Mouse (Mus musculus): ENCODE results near the gene Inpp4b.
"Not testable (repeated sequence)": the region's sequence is repeated elsewhere in the genome, so short reads cannot be mapped to it uniquely, and the experiment has no call there.

Gene Inpp4b

DNA sequence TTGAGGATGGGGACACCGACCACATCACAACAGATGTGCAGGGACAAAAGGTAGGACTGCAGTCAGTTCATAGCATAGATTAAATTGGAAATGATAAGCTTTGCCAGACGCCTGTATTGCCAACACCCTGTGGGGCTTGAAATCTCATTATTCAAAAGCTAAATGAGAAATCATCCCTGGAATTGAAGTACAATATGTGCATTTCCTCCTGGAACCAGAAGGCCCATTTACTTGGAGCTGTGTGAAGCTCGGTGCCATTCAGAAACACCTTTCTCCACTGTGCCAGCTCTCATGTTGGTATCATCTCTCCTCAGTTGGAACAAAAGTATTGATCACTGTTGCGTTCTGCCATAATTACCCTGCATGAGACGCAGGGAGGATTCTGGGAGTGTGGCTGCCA is 541.8 kb downstream of the Inpp4b start:
- no peak for DNase-seq (ENCODE audit: low read depth in 2 of 2, low spot score in 2 of 2)

DNA sequence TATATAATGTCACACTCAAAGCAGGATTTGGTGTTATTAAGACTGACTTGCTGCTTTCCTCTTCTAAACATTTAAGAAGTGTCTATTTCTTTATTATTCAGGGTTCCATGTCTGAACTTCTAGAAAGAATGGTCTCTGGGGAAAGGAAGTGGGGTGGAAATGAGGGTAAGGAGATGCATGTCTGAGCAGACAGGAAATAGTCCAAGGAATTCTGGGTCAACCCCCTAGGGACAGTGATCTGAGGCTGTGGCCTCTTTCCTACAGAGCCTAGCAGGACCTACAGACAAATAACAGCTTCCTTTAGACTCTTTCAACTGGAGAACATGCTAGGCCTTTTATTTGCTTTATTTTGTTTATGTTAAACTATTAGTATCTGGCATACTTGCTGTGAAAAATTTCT is 546.5 kb downstream of the Inpp4b start:
- DNase-seq (ENCODE audit: low read depth in 2 of 2, low spot score in 2 of 2), result no peak

DNA sequence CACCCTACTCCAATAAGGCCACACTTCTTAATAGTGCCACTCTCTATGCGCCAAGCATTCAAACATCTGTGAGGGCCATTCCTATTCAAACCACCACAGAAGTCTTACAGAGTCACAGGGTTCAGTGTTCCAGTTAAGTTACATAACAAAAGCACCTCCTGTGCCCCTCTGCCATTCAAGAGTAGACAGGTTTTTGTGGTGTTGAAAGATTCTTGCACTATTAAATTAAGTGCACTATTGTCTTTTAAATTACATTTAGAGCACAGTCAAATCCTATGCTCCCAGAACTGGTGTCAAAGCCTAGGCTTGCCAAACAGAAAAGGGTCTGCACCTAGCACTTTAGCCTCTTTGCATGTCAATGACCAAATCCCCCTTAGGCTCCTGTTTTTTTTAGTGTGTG is 550.9 kb downstream of the Inpp4b start:
- DNase-seq (ENCODE audit: low read depth in 2 of 2, low spot score in 2 of 2), result no peak

DNA sequence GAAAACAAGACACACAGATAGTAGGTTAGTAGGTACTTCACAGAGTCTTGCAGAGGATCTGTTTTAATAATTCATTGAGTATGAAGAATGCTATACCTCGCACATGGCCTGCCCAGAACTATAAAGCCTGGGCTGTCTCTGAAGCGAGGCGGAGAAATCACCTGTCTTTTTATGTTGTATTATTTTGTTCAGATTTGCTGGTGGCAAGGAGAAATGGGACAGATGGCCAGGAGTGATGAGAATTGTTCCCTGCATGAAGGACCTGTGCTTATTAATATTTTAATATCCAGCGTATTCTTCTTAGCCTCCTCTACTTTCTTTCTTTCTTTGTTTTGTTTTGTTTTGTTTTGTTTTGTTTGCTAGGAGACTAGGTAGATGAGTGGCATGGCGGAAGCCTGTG is 604.5 kb downstream of the Inpp4b start:
- no peak for DNase-seq (ENCODE audit: low read depth in 2 of 2, low spot score in 2 of 2)

DNA sequence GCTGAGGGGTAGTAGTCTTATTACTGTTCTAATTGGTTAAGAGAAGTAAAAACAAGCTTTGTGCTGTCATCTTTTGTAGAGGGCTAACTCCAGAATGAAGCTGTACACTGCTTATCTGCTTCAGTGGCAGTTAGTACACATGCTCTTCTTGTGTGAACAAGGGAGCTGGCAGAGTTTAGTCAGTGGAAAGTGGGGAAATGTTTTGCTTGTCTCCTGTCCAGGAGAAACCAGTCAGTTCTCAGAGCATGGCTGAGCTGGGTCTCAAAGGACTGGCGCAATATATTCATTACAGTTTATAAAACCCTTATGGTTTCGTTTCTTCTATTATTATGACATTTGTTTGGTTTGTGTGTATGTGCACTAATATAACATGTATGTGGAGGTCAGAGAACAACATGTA is 610.7 kb downstream of the Inpp4b start:
- DNase-seq (ENCODE audit: low read depth in 2 of 2, low spot score in 2 of 2), result no peak

DNA sequence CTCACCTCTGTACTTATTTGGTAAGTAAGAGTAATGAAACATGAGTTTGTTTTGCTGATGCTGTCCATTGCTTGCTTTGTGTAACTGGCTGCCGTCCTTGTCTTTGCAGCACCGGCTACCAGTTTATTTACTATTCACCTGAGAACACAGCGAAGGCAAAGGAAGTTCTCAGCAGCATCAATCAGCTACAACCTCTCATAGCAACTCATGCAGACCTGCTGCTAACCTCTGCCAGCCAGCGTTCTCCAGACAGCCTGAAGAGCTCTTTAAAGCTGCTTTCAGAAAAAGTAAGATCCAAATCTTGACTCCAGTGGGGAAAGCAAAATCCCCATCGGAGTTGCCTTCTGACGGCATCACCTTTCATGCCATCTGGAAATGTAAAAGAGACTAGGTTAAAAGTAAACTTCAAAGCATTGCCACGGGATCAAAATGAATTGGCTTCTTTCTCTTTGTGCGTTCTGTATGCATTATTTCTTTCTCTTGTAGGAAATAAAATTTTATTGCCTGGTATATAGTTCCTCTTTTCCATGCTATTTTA is 642.8 kb downstream of the Inpp4b start:
- no peak for DNase-seq (ENCODE audit: low read depth in 2 of 2, low spot score in 2 of 2)

DNA sequence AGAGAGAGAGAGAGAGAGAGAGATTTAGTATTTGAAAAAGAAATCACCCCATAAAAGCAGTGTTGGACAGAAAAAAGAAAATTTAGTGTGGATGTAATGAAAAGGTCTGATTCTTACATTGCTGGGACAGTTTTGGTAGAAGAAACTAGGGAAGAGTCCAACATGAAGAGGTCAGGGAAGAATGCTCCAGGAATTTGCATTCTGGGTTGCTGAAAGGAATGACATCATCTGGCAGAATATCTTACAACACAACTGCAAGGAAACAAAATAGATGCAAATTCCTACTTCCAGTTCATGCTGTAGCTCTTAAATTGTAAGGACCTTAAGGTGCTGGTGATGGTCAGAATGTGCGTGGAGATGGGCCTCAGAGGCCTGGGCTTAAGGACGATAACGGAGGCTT is 650.6 kb downstream of the Inpp4b start:
- DNase-seq (ENCODE audit: low read depth in 2 of 2, low spot score in 2 of 2), result no peak

DNA sequence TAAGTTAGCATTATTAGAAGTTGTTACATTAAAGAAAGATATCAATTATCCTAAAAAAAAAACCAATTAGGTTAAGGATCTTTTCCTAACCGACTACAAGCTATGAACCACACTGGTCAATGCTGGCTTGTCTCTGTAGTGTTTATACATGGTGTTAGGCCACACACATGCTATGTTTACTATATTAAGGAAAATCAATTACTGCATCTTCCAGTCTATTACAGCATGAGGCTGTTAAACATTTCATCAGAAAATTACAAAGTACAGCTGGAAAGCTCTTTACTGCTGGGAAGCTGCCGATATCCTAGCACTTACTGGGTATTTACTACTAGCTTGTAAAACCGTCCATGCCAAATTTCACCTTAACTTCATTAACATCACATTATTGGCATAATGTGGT is 653.9 kb downstream of the Inpp4b start:
- no peak for DNase-seq (ENCODE audit: low read depth in 2 of 2, low spot score in 2 of 2)

DNA sequence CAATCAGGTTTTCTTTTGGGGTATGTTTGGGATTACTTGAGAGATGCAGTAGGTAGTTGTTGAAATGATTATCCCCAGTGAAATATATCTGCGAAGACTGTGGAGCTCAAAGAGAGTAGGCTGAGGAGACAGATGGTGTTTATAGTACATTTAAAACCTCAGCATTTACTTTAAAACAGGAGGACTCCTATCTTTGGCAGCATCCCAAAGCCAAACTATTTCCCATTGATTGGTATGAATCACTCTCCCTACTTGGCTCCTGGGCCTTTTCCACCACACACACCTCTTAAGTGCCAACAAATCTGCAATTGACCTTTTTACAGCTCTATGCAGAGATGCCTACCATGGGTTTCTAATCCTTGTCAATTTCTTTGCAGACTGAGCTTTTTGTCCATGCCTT is 654.5 kb downstream of the Inpp4b start:
- DNase-seq (ENCODE audit: low read depth in 2 of 2, low spot score in 2 of 2), result no peak

DNA sequence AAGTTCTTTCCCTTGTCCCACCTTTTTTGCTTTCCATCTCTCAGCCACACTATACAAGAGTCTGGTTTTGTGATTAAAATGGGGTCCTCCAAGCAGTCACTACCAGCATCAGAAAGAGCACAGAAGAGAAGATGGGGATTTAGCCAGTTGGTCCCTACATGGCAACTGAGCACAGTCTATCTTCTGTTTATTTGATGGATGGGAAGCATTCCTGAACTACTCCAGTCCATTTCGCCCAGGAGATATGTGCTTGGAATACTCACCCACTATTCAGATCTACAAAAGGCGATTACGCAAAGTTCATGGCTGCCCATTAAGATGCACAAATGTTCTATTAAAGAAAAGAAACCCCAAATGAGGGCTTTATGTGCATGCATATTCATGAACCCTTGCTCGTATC is 661.8 kb downstream of the Inpp4b start:
- no peak for DNase-seq (ENCODE audit: low read depth in 2 of 2, low spot score in 2 of 2)

DNA sequence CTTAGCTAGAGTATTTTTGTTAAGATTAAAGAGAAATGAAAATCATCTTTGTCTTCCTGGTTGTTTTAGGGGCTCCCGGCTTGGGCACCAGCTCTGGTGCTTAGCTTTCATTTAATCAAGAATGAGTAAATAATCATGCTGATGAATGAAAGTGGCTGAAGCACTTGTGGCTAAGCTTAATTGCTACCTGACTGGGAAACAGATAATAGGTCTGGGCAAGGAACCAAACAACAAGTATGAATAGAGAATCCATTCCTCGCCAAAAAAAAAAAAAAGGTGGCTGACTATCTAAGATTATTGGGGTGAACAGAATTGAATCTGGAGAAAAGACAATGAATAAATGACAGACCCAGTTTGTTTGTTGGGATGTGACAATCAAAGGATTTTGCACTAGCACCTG is 663.1 kb downstream of the Inpp4b start:
- DNase-seq (ENCODE audit: low read depth in 2 of 2, low spot score in 2 of 2), result no peak

DNA sequence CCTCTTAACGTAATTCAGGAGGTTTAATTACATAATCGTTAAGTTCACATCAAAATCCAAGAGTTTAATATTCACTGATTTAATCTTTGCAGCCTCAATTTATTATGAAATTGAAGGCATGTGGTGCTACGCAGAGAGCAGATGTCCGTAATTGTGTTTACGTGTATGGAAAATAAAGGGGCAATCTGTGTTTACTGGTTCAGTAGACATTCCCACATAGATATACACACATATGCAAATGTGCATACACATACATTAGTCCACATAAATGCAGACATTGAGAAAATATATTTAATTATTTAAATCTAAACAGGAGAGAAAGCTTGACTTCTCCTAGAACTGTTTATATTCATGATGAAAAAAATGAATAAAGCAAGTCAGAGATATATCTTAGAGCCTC is 675.4 kb downstream of the Inpp4b start:
- no peak for DNase-seq (ENCODE audit: low read depth in 2 of 2, low spot score in 2 of 2)

DNA sequence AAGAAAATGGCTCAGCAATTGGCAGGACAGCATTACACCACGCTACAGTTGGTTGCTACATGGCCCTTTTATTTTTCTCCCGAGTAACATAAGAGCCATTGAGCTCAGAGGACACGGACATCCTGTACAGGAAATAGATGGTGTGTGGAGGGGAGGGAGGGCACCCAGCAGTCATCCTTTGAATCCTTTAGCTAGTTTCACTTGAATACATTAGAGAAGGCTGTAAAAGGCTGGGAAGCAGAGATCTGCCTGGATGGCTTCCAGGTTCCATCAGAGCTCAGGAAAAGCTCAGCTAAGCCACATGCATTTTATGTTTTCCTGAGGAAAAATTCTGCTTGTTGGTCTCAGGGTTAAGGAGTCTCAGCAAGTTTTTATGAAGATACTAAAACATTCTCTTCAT is 685.0 kb downstream of the Inpp4b start:
- no peak for DNase-seq (ENCODE audit: low read depth in 2 of 2, low spot score in 2 of 2)

DNA sequence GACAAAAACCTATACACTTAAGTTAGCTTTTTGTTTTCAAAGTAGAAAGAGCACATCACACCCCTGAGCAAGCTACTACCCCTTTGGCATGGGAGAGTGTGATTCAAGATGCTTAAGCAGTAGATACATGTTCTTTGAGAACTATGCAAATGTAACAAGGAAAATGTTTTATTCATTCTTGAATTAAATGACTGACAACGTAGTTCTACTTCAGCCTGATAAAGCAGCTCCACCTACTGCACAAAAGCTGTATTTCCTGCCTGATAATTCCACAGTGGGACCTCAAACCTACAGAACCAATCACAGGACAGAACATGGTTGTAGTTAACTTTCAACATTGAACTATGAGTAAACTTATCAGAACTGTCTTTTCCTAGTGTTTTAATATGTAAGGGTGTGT is 686.5 kb downstream of the Inpp4b start:
- no peak for DNase-seq (ENCODE audit: low read depth in 2 of 2, low spot score in 2 of 2)

DNA sequence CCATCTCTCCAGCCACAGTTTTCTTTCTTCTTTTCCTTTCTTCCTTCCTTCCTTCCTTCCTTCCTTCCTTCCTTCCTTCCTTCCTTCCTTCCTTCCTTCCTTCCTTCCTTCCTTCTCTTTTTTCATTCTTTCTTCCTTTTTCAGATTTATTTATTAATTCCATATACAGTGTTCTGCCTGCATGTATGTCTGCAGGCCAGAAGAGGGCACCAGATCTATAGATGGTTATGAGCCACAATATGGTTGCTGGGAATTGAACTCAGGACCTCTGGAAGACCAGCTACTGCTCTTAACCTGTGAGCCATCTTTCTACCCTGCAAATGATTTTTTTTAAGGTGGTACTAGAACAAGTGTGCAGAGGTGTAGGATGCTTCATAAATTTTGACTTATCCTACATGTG is 689.7 kb downstream of the Inpp4b start:
- DNase-seq (ENCODE audit: low read depth in 2 of 2, low spot score in 2 of 2), result not testable (repeated sequence)

DNA sequence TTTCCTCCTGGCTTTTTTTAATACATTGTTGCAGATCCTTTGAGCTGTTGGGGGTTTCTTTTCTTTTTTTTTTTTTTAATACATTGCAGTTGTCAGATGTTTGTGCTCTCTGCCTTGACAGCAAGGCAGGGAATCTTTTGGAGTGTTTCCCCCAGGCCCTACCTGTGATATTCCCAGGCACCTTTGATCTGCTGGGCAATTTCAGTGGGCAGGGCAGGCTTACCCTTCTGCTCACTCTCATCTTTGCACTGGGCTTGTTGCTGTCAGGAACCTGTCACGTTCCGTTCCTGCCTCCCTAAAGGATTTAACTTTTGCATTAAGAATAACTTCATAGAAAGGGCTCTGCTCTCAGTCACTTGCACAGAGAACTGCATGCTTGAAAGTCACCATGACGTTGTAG is 711.7 kb downstream of the Inpp4b start:
- DNase-seq (ENCODE audit: low read depth in 2 of 2, low spot score in 2 of 2), result no peak

DNA sequence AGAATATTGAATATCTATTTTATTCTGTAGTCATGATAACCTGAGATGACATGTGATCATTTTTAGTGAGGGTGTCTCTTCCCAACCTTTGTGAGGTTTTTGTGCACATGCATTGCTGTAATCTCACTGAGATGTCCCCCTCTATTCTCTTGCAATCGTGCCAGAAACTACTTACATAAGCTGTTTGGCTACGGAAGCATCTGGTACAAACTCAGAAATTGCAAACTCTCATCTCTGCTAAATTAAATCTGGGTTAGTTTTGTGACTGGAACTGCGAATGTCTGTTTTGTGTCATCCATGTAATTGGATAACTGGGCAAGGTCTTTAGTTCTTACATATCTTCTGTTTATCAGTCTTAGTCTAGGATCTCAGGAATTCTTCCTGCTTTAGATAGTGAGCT is 725.3 kb downstream of the Inpp4b start:
- no peak for DNase-seq (ENCODE audit: low read depth in 2 of 2, low spot score in 2 of 2)

DNA sequence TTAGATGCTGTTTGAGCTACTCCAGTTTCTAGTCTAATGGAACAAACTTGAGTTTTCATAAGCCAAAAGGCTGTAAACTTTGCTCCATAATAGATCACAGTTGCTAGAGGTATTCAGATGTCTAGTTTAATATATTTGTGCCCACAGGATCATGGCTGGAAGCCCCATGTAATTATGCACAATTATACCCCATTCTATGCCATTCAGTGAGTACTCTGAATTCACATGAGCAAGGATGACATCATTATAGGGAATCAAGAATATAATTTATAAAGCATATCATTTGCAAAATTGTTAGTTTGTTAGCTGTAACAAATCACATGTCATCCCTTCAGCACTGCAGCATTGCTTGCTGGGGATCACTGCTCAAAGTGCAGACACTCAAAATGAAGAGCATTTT is 736.9 kb downstream of the Inpp4b start:
- no peak for DNase-seq (ENCODE audit: low read depth in 2 of 2, low spot score in 2 of 2)

DNA sequence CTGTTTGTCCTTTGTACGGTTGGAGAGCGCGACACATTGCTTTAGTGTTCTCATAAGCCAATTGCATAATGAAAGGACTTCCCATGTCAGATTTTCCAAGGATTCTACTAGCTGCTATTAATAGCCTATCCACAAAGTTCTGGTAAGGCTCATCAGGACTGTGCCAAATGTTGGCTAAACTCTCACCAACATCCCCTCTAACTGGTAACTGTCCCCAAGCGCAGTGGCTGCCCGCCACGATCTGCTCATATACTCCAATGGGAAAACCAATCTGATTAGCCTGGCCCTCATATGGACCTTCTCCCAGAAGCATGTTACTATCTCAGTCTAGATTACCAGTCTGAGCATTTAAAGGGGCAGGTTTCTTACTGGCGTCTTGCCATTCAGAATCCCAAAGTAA is 744.3 kb downstream of the Inpp4b start:
- not testable (repeated sequence) for DNase-seq (ENCODE audit: low read depth in 2 of 2, low spot score in 2 of 2)

DNA sequence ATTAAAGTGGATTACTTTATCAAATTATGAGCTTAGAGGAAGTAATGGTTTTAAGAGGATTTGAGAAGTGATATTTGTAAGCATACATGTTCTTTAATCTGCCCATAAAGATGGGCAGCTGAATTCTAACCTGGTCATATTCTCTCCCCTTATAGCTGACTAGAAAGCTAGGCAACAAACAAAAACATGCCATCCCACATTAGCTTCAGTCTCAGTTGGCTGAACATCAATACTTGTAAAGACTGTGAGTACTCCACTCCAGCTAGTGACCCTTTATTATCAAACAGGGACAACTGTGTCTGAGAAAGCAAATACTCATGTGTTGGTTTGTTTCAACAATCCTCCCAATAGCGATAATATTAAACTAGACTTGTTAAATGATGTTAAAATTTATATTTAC is 748.5 kb downstream of the Inpp4b start:
- no peak for DNase-seq (ENCODE audit: low read depth in 2 of 2, low spot score in 2 of 2)

DNA sequence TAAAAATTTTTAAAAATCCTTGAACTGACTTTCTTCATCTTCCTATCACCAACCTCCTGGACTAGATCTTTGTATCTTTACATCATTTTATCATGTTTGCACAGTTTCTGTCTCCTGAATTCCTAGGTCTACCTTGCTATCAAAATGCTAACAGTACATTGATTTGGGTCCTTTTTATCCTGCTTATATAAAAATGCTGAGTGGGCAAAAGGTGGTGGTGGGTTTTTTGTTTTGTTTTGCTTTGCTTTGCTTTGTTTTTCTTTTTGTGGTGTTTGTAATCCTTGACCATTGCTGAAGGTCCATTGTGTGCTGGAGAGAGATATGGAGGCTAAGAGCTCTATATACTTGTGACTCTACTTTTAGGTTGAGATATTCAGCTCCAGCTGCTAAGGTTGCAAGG is 750.9 kb downstream of the Inpp4b start:
- DNase-seq (ENCODE audit: low read depth in 2 of 2, low spot score in 2 of 2), result no peak

DNA sequence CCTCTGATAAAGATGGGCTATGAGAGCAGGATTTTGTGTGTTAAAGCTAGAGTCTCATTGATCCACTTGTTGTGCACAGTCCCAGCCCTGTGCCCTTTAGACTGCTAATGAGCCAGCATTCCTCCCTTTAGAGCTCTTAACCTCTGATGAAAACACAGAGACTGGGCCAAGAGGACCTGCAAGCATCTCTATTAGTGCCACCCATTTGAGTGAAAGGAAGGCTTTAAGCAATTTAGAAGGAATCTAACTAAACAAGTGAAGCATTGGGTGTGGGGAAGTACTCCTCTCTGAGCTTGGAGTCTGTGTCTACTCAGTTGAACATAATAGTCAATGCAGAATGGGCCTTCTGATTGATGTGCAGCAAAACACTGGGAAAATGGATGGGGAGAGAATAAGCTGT is 762.2 kb downstream of the Inpp4b start:
- no peak for DNase-seq (ENCODE audit: low read depth in 2 of 2, low spot score in 2 of 2)

DNA sequence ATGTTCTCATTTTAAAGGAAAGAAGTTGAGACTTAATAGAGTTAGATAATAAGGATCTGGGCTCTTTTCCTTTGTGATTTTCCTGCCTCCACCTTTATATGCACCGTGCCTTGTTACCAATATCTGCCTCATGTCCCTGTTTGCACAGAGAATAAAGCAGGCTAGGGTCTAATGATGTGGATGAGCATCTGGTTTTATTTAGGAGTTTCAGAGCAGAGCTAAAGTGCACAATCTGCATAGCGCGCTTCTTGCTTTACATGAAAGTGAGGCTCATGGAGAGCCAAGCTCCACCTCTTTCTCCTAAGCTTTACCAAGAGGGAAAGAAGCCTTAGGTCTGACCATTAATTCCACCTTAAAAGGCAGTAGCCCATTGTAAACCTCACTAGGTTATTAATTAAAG is 763.8 kb downstream of the Inpp4b start:
- DNase-seq (ENCODE audit: low read depth in 2 of 2, low spot score in 2 of 2), result no peak

DNA sequence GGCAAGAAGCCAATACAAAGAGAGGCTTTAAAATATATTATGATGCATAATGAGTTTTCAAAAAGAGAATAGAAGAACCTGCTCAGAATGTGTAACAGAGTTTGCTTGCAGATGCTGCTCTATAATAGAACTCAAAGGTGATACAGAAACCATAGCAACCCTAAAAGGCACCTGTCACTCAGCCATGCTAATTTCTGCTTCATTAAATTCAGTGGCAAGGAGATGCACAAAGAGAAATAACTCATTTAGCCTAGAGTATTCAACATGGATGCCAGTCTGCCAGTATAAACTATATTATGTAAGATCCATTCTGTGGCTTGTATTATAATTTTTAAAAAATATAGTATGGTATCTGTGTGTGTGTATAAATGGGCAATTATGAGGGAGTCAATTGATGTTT is 807.9 kb downstream of the Inpp4b start:
- no peak for DNase-seq (ENCODE audit: low read depth in 2 of 2, low spot score in 2 of 2)
